In genomic region chr9:56502543-56502971, GRCm38 (mm10) we compare ENCODE assay signal across 8 mouse cellular contexts.
A peak's percentile ranks its signal among the peaks of the same experiment; 100 is the strongest.
DNase-seq lines count a peak whose midpoint lies in the region; ATAC-seq lines count a peak whose summit lies in the region.

No protein-coding gene starts in this region.

- H3K9ac ChIP-seq in midbrain, embryonic 11.5 days (ENCODE audit: low read length): no peak overlapping the region
- H3K9ac ChIP-seq in intestine, embryonic 15.5 days: no peak overlapping the region
- no peak overlapping the region for H3K9ac ChIP-seq in stomach, embryonic 15.5 days

- no peaks in the 10 kb centered on the region for H3K9me3 ChIP-seq in midbrain, embryonic 11.5 days (ENCODE audit: control insufficient read depth, low read length)
- no peaks in the 10 kb centered on the region for H3K9me3 ChIP-seq in midbrain, embryonic 10.5 days (replicated peaks)
- no peaks in the 10 kb centered on the region for H3K9me3 ChIP-seq in intestine, embryonic 15.5 days
- no peaks in the 10 kb centered on the region for H3K9me3 ChIP-seq in stomach, embryonic 15.5 days

- no peak overlapping the region for H3K4me3 ChIP-seq in midbrain, embryonic 11.5 days (ENCODE audit: low read depth, low read length)
- no peak overlapping the region for H3K4me3 ChIP-seq in midbrain, embryonic 10.5 days
- H3K4me3 ChIP-seq in intestine, embryonic 15.5 days (replicated peaks): no peak overlapping the region
- H3K4me3 ChIP-seq in stomach, embryonic 15.5 days (replicated peaks): no peak overlapping the region

- peak; percentile 73 to 74 for DNase-seq in cerebellum, postnatal 10 days
- no peak for DNase-seq in cerebellum, postnatal 4 days (ENCODE audit: low spot score in 2 of 2)
- DNase-seq in midbrain, embryonic 11.5 days (ENCODE audit: low spot score, missing footprints): no peak
- no peak for DNase-seq in midbrain, embryonic 10.5 days (ENCODE audit: low spot score)
- DNase-seq in ovary, postnatal 10 days (ENCODE audit: low spot score): no peak
- DNase-seq in thymus, postnatal 0 days (ENCODE audit: low spot score): no peak

- H3K27me3 ChIP-seq in midbrain, embryonic 11.5 days (ENCODE audit: control insufficient read depth, insufficient read depth, low read length): no peaks in the 10 kb centered on the region; the same call in 1 of the 2 replicates
- peaks cover 31% of the 10 kb centered on the region for H3K27me3 ChIP-seq in midbrain, embryonic 10.5 days (ENCODE audit: low read depth, poor library complexity, severe bottlenecking)
- no peaks in the 10 kb centered on the region for H3K27me3 ChIP-seq in intestine, embryonic 15.5 days (replicated peaks)
- H3K27me3 ChIP-seq in stomach, embryonic 15.5 days (replicated peaks): no peaks in the 10 kb centered on the region

- H3K4me2 ChIP-seq in midbrain, embryonic 11.5 days: peak overlapping the region; percentile 4; the same call in 1 of the 2 replicates
- no peak overlapping the region for H3K4me2 ChIP-seq in intestine, embryonic 15.5 days (replicated peaks)
- peak overlapping the region; percentile 22; the same call in 1 of the 2 replicates for H3K4me2 ChIP-seq in stomach, embryonic 15.5 days

- H3K4me1 ChIP-seq in midbrain, embryonic 11.5 days (ENCODE audit: control insufficient read depth, insufficient read depth, low read length): peaks cover 12% of the 10 kb centered on the region
- peaks cover 53% of the 10 kb centered on the region for H3K4me1 ChIP-seq in midbrain, embryonic 10.5 days
- H3K4me1 ChIP-seq in intestine, embryonic 15.5 days (replicated peaks): peaks cover 59% of the 10 kb centered on the region
- peaks cover 53% of the 10 kb centered on the region for H3K4me1 ChIP-seq in stomach, embryonic 15.5 days

- no peaks in the 10 kb centered on the region for H3K36me3 ChIP-seq in midbrain, embryonic 11.5 days (ENCODE audit: control insufficient read depth, insufficient read depth, low read length)
- H3K36me3 ChIP-seq in midbrain, embryonic 10.5 days: no peaks in the 10 kb centered on the region
- no peaks in the 10 kb centered on the region for H3K36me3 ChIP-seq in intestine, embryonic 15.5 days
- no peaks in the 10 kb centered on the region for H3K36me3 ChIP-seq in stomach, embryonic 15.5 days

- ATAC-seq in midbrain, embryonic 11.5 days (ENCODE audit: low FRiP score): no peak
- no peak for ATAC-seq in intestine, embryonic 15.5 days
- no peak for ATAC-seq in stomach, embryonic 15.5 days (ENCODE audit: insufficient read depth, low FRiP score, low read depth)

- 43% methylated on average over 8 of the region's 8 CpGs for WGBS in midbrain, embryonic 11.5 days
- 67% methylated on average over 8 of the region's 8 CpGs for WGBS in midbrain, embryonic 10.5 days
- 47% methylated on average over 8 of the region's 8 CpGs for WGBS in intestine, embryonic 15.5 days
- 31% methylated on average over 8 of the region's 8 CpGs for WGBS in stomach, embryonic 15.5 days

- no peak overlapping the region for H3K27ac ChIP-seq in midbrain, embryonic 11.5 days (ENCODE audit: low read depth, low read length)
- H3K27ac ChIP-seq in midbrain, embryonic 10.5 days (replicated peaks): no peak overlapping the region
- H3K27ac ChIP-seq in intestine, embryonic 15.5 days: peak overlapping the region; percentile 61
- H3K27ac ChIP-seq in stomach, embryonic 15.5 days: peak overlapping the region; percentile 82

Comparison
In these comparisons a context has a peak if more than half of its experiments do, and no peak if none do; other contexts are left out.
1. DNase-seq: peak in cerebellum, postnatal 10 days (2 of 2); none in cerebellum, postnatal 4 days (0 of 2), midbrain, embryonic 11.5 days (single experiment), midbrain, embryonic 10.5 days (single experiment), ovary, postnatal 10 days (single experiment) and thymus, postnatal 0 days (single experiment).
2. H3K27ac ChIP-seq: peak in intestine, embryonic 15.5 days (single experiment) and stomach, embryonic 15.5 days (single experiment); none in midbrain, embryonic 11.5 days (single experiment) and midbrain, embryonic 10.5 days (single experiment).